In the genomic region with DNA sequence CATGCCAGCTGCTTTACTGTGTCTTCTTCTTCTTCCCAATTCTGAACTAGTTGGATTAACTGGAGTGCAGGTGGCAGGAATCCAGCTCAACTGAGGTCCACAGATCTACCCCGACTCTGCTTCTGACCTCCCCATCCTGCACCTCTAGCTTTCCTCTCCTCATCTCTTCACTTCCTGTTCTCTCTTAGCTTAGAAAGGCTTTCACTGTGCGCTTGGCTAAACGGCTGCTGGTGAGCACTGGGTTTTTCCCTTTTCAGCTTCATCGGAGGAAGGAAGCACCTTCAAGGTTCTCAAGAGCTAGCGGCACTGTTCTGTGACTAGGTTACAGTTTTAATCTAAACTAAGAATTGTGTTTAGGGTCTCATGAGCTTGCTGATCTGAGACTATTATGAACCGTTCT, we compare ENCODE assay signal across 31 mouse cellular contexts. TPM values are rescaled to one million over a fixed set of nuclear protein-coding genes. Genes with fewer than 3 reads are reported as not detected.
DNase-seq lines count a peak whose midpoint lies in the region; ATAC-seq lines count a peak whose summit lies in the region.
"Had no signal": no experiment of that assay in that cellular context is flagged by ENCODE, and none has a peak within 500 bp of the region (broad histone marks: within the 10 kb centered on the region; RNA-seq: fewer than 3 reads in every experiment).

No protein-coding gene starts in this region.

- H3K4me3 ChIP-seq in liver, embryonic 11.5 days (ENCODE audit: low read depth, low read length), result no peak overlapping the region
- H3K4me3 ChIP-seq: erythroblast, embryonic 14.5 days; heart, embryonic 13.5 days; hindbrain, embryonic 10.5 days; left cerebral cortex, adult 2 months; limb, embryonic 13.5 days; liver, embryonic 12.5 days; midbrain, embryonic 13.5 days had no signal

- H3K9me3 ChIP-seq in liver, embryonic 11.5 days (ENCODE audit: control insufficient read depth, low read length), result no peaks in the 10 kb centered on the region
- H3K9me3 ChIP-seq: heart, embryonic 13.5 days; hindbrain, embryonic 10.5 days; limb, embryonic 13.5 days; liver, embryonic 12.5 days; midbrain, embryonic 13.5 days had no signal

- no peaks in the 10 kb centered on the region for H3K4me1 ChIP-seq in liver, embryonic 11.5 days (replicated peaks; ENCODE audit: control insufficient read depth, insufficient read depth, low read length)
- H3K4me1 ChIP-seq: hindbrain, embryonic 10.5 days; liver, embryonic 12.5 days; midbrain, embryonic 13.5 days had no signal

- 84% methylated on average over 6 of the region's 6 CpGs for WGBS in liver, embryonic 11.5 days

- peak; percentile 87 for ATAC-seq in activated CD4-positive, CD25-positive, alpha-beta regulatory T cell, adult 4 months
- ATAC-seq in neutrophil, adult 5-6 weeks (ENCODE audit: extremely low read depth, insufficient number of reproducible peaks, low FRiP score, poor library complexity, severe bottlenecking), result peak; percentile 84; the same call in 1 of the 2 replicates
- no peak for ATAC-seq in liver, embryonic 11.5 days (replicated peaks; ENCODE audit: low FRiP score)
- ATAC-seq: forebrain, embryonic 16.5 days; hindbrain, embryonic 16.5 days; intestine, embryonic 16.5 days; liver, embryonic 12.5 days; liver, postnatal 0 days; midbrain, embryonic 13.5 days; Patski had no signal

- DNase-seq in spleen, adult 18-20 months, result peak; percentile 20 to 44
- DNase-seq in spleen, postnatal 14 days (ENCODE audit: low spot score in 2 of 2), result no peak
- peak; percentile 40 to 55 for DNase-seq in B cell, adult 2 months
- DNase-seq in liver, embryonic 11.5 days (ENCODE audit: low spot score), result no peak
- DNase-seq in layer of hippocampus, adult 18-20 months (ENCODE audit: low spot score in 2 of 2), result no peak
- no peak for DNase-seq in layer of hippocampus, postnatal 36 days
- DNase-seq: adrenal gland, postnatal 14 days; cerebellum, adult 11-12 months; cerebellum, adult 9-11 months; heart, postnatal 10 days; kidney, adult 8-10 months; liver, postnatal 0 days; lung, postnatal 36 days; retina, postnatal 1 day; right cerebral cortex, postnatal 25 days had no signal

- no peaks in the 10 kb centered on the region for H3K27me3 ChIP-seq in liver, embryonic 11.5 days (replicated peaks; ENCODE audit: control insufficient read depth, insufficient read depth, low read length)
- H3K27me3 ChIP-seq: heart, embryonic 13.5 days; limb, embryonic 13.5 days; liver, embryonic 12.5 days; midbrain, embryonic 13.5 days had no signal

- no peak overlapping the region for H3K4me2 ChIP-seq in liver, embryonic 11.5 days
- H3K4me2 ChIP-seq: heart, embryonic 13.5 days; limb, embryonic 13.5 days; liver, embryonic 12.5 days; midbrain, embryonic 13.5 days had no signal

- H3K27ac ChIP-seq in liver, embryonic 11.5 days (ENCODE audit: low read depth, low read length), result no peak overlapping the region
- H3K27ac ChIP-seq: heart, embryonic 13.5 days; hindbrain, embryonic 10.5 days; kidney, postnatal 0 days; left cerebral cortex, adult 2 months; limb, embryonic 13.5 days; liver, embryonic 12.5 days; midbrain, embryonic 13.5 days; stomach, postnatal 0 days had no signal

- H3K36me3 ChIP-seq in liver, embryonic 11.5 days (ENCODE audit: control insufficient read depth, insufficient read depth, low read length), result no peaks in the 10 kb centered on the region
- H3K36me3 ChIP-seq: heart, embryonic 13.5 days; hindbrain, embryonic 10.5 days; limb, embryonic 13.5 days; liver, embryonic 12.5 days; midbrain, embryonic 13.5 days had no signal

- H3K9ac ChIP-seq in liver, embryonic 11.5 days (ENCODE audit: low read depth, low read length), result no peak overlapping the region
- H3K9ac ChIP-seq: heart, embryonic 13.5 days; limb, embryonic 13.5 days; liver, embryonic 12.5 days; liver, postnatal 0 days; midbrain, embryonic 13.5 days had no signal

RNA-seq across cellular contexts. Expression of gene Rxfp1, which starts 8.9 kb away (rescaled TPM):
- polyA plus RNA-seq in activated CD4-positive, CD25-positive, alpha-beta regulatory T cell, adult 4 months (2017; shearing (Covaris generic)), result not detected
- total RNA-seq in neutrophil, adult 5-6 weeks (2017), result not detected in 2 replicates
- 0.14 and 0.29 TPM in 2 replicates for polyA plus RNA-seq in liver, embryonic 11.5 days (2014; fragmentation: Nextera tagmentation; extraction: Ambion mirVana)
- total RNA-seq in layer of hippocampus, adult 18-20 months (2021), result 1 to 10 TPM; 6.5 to 8.4 TPM
- total RNA-seq in layer of hippocampus, postnatal 36 days (2021), result 1 to 10 TPM; 8.1 to 8.4 TPM
- total RNA-seq: MEL had no signal
- polyA plus RNA-seq: erythroblast, embryonic 14.5 days; hindbrain, embryonic 10.5 days; kidney, postnatal 0 days; midbrain, embryonic 13.5 days; stomach, postnatal 0 days had no signal

Comparison
In these comparisons a context has a peak if more than half of its experiments do, and no peak if none do; other contexts are left out.
1. DNase-seq: peak in spleen, adult 18-20 months (2 of 2) and B cell, adult 2 months (2 of 2); none in spleen, postnatal 14 days (0 of 2), liver, embryonic 11.5 days (single experiment), layer of hippocampus, adult 18-20 months (0 of 2) and layer of hippocampus, postnatal 36 days (0 of 2).